Mouse (Mus musculus): Measurements from ENCODE around the gene Pbsn. TPM values are rescaled to one million over a fixed set of nuclear protein-coding genes. Genes with fewer than 3 reads are reported as not detected.

Gene Pbsn
- total and polyA plus RNA-seq, 3 experiments = not detected

GRCm38 (mm10) chrX:77794962-77795857, 58.2 kb downstream of the Pbsn start:
- Histone ChIP-seq H3K27me3 (ENCODE audit: insufficient read depth, low read length) (no peaks in the 10 kb centered on the region), H3K36me3 (replicated peaks) (peaks cover 5% of the 10 kb centered on the region), H3K4me3 (ENCODE audit: low read depth, low read length) (peak overlapping the region; percentile 77), H3K9me3 (replicated peaks) (no peaks in the 10 kb centered on the region), H3K4me1 (ENCODE audit: insufficient read depth, low read depth, low read length) (peaks cover 14% of the 10 kb centered on the region; the same call in 1 of the 2 replicates)
- DNase-seq (ENCODE audit: low spot score) (peak; percentile 36), ATAC-seq (ENCODE audit: extremely low read depth, insufficient number of reproducible peaks, low FRiP score, poor library complexity, severe bottlenecking) (peak; percentile 9; the same call in 1 of the 2 replicates)
- TF ChIP-seq POLR2AphosphoS5 (IDR thresholded peaks at IDR 0.05; ENCODE audit: insufficient replicate concordance, low read depth, low read length) = no peak
- TF ChIP-seq TAL1 (conservative IDR thresholded peaks at IDR 0.05; ENCODE audit: low read depth, low read length) = no peak
- TF ChIP-seq GATA2 (IDR thresholded peaks at IDR 0.05; ENCODE audit: borderline replicate concordance, low read depth, low read length) = no peak
- TF ChIP-seq CTCF (IDR thresholded peaks at IDR 0.05; ENCODE audit: low read depth, low read length) = no peak
- no peak for TF ChIP-seq GATA1 (IDR thresholded peaks at IDR 0.05; ENCODE audit: borderline replicate concordance, low read length)

GRCm38 (mm10) chrX:77788675-77789074, 64.7 kb downstream of the Pbsn start:
- H3K27me3 ChIP-seq (ENCODE audit: insufficient read depth, low read length) = no peaks in the 10 kb centered on the region
- H3K4me1 ChIP-seq (ENCODE audit: insufficient read depth, low read depth, low read length) = no peaks in the 10 kb centered on the region
- DNase-seq (ENCODE audit: low spot score) = no peak
- ATAC-seq (ENCODE audit: extremely low read depth, insufficient number of reproducible peaks, low FRiP score, poor library complexity, severe bottlenecking) = no peak
- no peak overlapping the region for H3K4me3 ChIP-seq (ENCODE audit: low read depth, low read length)
- H3K36me3 ChIP-seq (replicated peaks) = peaks cover 26% of the 10 kb centered on the region
- no peaks in the 10 kb centered on the region for H3K9me3 ChIP-seq (replicated peaks)
- TF ChIP-seq GATA2 (IDR thresholded peaks at IDR 0.05; ENCODE audit: borderline replicate concordance, low read depth, low read length) (no peak), POLR2AphosphoS5 (IDR thresholded peaks at IDR 0.05; ENCODE audit: insufficient replicate concordance, low read depth, low read length) (no peak), CTCF (IDR thresholded peaks at IDR 0.05; ENCODE audit: low read depth, low read length) (no peak), TAL1 (conservative IDR thresholded peaks at IDR 0.05; ENCODE audit: low read depth, low read length) (no peak), GATA1 (IDR thresholded peaks at IDR 0.05; ENCODE audit: borderline replicate concordance, low read length) (no peak)

Other genes with a start within 250 kb of the Pbsn start
- gene Prkx, start 57.3 kb downstream of the Pbsn start, total RNA-seq (2014; fragmentation: Nextera tagmentation) = 21.4 and 22.4 TPM in 2 replicates
- 11.7 and 11.8 TPM in 2 replicates for gene Prkx, start 57.3 kb downstream of the Pbsn start, total RNA-seq (2017)
- 8.3 and 9.6 TPM in 2 replicates for gene Prkx, start 57.3 kb downstream of the Pbsn start, polyA plus RNA-seq (2012)
- not detected in 2 replicates for gene Gm14744, start 11.1 kb upstream of the Pbsn start, total RNA-seq (2014; fragmentation: Nextera tagmentation)
- not detected in 2 replicates for gene Gm14744, start 11.1 kb upstream of the Pbsn start, total RNA-seq (2017)
- gene Gm14744, start 11.1 kb upstream of the Pbsn start, polyA plus RNA-seq (2012) = not detected in 2 replicates
- not detected in 2 replicates for gene 5430402E10Rik, start 71.4 kb upstream of the Pbsn start, total RNA-seq (2014; fragmentation: Nextera tagmentation)
- gene 5430402E10Rik, start 71.4 kb upstream of the Pbsn start, total RNA-seq (2017) = not detected in 2 replicates
- gene 5430402E10Rik, start 71.4 kb upstream of the Pbsn start, polyA plus RNA-seq (2012) = not detected in 2 replicates
- not detected in 2 replicates for gene Obp1a, start 237.8 kb upstream of the Pbsn start, total RNA-seq (2014; fragmentation: Nextera tagmentation)
- gene Obp1a, start 237.8 kb upstream of the Pbsn start, total RNA-seq (2017) = not detected in 2 replicates
- gene Obp1a, start 237.8 kb upstream of the Pbsn start, polyA plus RNA-seq (2012) = not detected in 2 replicates